Mouse (Mus musculus) left cerebral cortex, postnatal 25 days (tissue): ENCODE results near the gene Cfd. TPM values are rescaled to one million over a fixed set of nuclear protein-coding genes. Genes with fewer than 3 reads are reported as not detected.
A peak's percentile ranks its signal among the peaks of the same experiment; 100 is the strongest.

Source experiments
- DNase-seq, 2 experiments: peaks; one replicate each; pipeline ENCODE4 v3.0.0; 2022; ENCODE audit warnings: low spot score in 2 of 2, mixed read lengths in 1 of 2
- intact Hi-C: fragments of 180-260 bp; cut with DNase I; formaldehyde crosslinking; loops from one replicate; pipeline ENCODE4 v1.15.1; 2025
- total RNA-seq, 2 experiments: library from RNA; stranded (reverse); gene quantifications; 2 replicates each; pipeline ENCODE4 v1.2.3; 2021

Cfd gene
- total RNA-seq, 2 experiments from 2014 or later: not detected

- intact Hi-C loops: no loop called here
Observed at GRCm38 (mm10) chr10:79928030-79928694, 37.5 kb downstream of the Cfd start.

GRCm38 (mm10) chr10:79928907-79929701, 38.5 kb downstream of the Cfd start:
- intact Hi-C loops: no loop called here
- DNase-seq: no peak

More at GRCm38 (mm10) chr10:79928030-79928694, 37.5 kb downstream of the Cfd start:
- no peak for DNase-seq

- intact Hi-C loops: no loop called here
Observed at GRCm38 (mm10) chr10:79929967-79930825, 39.5 kb downstream of the Cfd start.

GRCm38 (mm10) chr10:79930826-79931186, 40.2 kb downstream of the Cfd start:
- intact Hi-C loops: no loop called here
- no peak for DNase-seq

More at GRCm38 (mm10) chr10:79929967-79930825, 39.5 kb downstream of the Cfd start:
- DNase-seq: no peak

- DNase-seq: no peak
- intact Hi-C loops: no loop called here
Observed at GRCm38 (mm10) chr10:79931797-79932196, 41.1 kb downstream of the Cfd start.

- DNase-seq: no peak
Observed at GRCm38 (mm10) chr10:79932736-79933135, 42.1 kb downstream of the Cfd start.

GRCm38 (mm10) chr10:79933145-79933679, 42.6 kb downstream of the Cfd start:
- intact Hi-C loops: no loop called here
- DNase-seq: no peak

More at GRCm38 (mm10) chr10:79932736-79933135, 42.1 kb downstream of the Cfd start:
- intact Hi-C loops: no loop called here

- intact Hi-C loops: no loop called here
- no peak for DNase-seq
Observed at GRCm38 (mm10) chr10:79933861-79934260, 43.2 kb downstream of the Cfd start.

- intact Hi-C loops: no loop called here
- DNase-seq: peak; percentile 58 to 70
Observed at GRCm38 (mm10) chr10:79934272-79934721, 43.6 kb downstream of the Cfd start.

- intact Hi-C loops: no loop called here
Observed at GRCm38 (mm10) chr10:79934794-79935569, 44.3 kb downstream of the Cfd start.

GRCm38 (mm10) chr10:79936284-79936910, 45.7 kb downstream of the Cfd start:
- intact Hi-C loops: no loop called here
- no peak for DNase-seq

More at GRCm38 (mm10) chr10:79934794-79935569, 44.3 kb downstream of the Cfd start:
- no peak for DNase-seq

- intact Hi-C loops: no loop called here
- no peak for DNase-seq
Observed at GRCm38 (mm10) chr10:79936911-79937441, 46.3 kb downstream of the Cfd start.

- DNase-seq: no peak
- intact Hi-C loops: no loop called here
Observed at GRCm38 (mm10) chr10:79937775-79938526, 47.3 kb downstream of the Cfd start.

- intact Hi-C loops: no loop called here
- peak in 1 of 2 experiments; percentile 31 for DNase-seq
Observed at GRCm38 (mm10) chr10:79940749-79941148, 50.1 kb downstream of the Cfd start.
